Mouse (Mus musculus): Measurements from ENCODE around the gene Ccdc171.

DNA sequence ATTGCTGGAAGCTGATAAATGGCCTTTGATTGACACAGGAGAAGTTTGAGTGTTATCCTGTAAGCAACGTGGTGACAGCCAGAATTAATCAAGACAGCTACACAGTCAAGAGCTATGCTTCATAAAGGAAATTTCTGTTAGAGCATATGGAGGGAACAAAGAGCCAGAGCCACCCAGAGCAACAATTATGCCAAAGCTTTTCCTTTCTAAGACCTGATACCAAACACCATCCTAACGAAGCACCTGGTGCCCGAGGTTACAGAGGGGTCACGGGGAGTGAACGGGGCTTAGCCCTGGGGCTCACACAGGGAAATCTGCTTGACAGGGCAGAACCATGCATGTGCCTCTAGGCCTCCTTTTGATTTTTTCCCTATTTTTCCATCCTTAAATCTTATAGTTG is 3.3 kb upstream of the Ccdc171 start:
- TF ChIP-seq POLR2A (IDR thresholded peaks at IDR 0.05; ENCODE audit: extremely low read depth, insufficient read depth, low read length) (no peak), CTCF (IDR thresholded peaks at IDR 0.05; ENCODE audit: low read depth, low read length) (no peak)

Data from liver, adult 2 months (tissue).